Mouse (Mus musculus): ENCODE data around the gene Acadm. TPM values are rescaled to one million over a fixed set of nuclear protein-coding genes. Genes with fewer than 3 reads are reported as not detected.

Gene Acadm
- polyA plus RNA-seq (2014; fragmentation: Illumina TruSeq; extraction: RNeasy Lipid Tissue Mini Kit (QIAGEN cat#74804); ENCODE audit: low replicate concordance) = 177 TPM

GRCm38 (mm10) chr3:153944335-153944990 is at the start of gene Acadm:
Gene Acadm (minus strand): TSS chr3:153944632.

DNA sequence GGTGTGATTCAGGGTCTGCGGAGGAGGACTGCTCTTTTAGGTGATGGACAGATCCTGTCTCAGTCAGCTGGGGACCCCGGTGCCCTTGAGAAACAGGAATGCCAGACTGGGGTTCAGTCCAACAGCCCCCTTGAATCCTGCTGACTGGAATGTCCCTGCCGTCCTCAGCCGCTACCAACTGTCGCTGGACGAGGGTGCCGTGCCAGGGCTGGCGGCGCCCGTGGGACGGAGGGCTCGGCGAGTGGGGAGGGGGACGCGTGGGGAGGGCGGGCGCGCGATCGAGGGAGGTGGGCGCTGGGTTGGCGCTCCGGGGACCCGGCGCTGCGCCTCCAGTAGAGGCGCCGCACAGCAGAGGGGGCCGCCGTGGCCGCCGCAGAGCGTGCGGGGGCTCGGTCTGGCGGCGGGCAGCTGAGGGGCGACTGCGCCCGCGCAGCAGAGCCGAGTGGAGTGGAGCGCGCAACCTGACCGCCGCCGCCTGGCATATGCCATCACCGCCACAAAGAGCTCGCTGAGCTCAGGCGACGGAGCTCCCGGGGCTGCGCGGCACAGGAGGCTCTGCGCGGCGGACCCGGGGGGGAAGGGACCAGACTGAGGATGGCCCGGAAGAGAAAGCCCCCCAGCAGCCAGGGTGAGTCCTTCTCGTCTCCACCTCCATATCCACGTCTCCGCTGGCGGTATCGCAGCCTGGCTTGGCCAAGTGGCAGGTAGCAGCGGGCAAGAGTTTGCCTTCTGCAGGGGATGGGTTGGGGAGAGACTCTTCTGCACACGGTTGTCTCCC is 28.9 kb upstream of the Acadm start, which contains the start of gene Slc44a5:
Slc44a5 (plus strand) TSS at position 266 of the 778 bp plus-strand sequence.

GRCm38 (mm10) chr3:153912546-153913509 is 31.6 kb downstream of the Acadm start, which contains the start of gene Rabggtb:
Gene Rabggtb (minus strand): TSS chr3:153913009.

DNA sequence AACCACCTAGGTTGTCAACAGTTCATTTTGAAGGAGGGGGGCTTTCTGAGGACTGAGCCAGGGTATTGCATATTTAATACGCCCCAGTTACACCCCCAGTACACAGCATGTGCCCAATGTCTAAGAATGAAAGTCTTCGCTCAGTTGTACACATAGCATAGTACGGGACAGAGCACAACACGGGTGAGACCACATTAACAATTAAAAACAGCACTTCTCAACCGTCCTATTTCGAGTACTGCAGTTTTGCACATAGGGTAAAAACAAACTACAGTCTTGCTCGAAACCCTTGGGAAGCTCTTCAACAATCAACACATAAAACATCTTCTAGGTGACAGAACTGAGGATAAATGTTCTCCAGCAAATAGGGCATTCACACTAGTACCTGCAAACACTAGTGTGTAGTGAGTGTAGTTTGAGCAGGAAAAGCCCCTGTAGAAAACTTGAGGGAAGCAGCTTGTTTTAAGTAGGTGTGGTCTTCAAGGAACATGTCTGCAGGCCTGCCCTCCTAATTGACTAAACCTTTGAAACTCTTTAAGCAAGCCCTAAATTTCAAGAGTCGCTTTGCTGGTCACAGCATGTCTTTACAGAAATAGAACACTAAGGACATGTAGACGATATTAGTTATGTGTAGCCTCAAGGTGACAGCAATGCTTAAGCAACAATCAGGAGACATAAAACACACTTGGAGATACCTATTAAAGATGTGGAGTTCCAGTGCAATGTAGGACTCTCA is 38.1 kb downstream of the Acadm start, which contains the start of gene Msh4:
Msh4 (minus strand) TSS at position 3 of the 736 bp plus-strand sequence.

Other genes with a start within 250 kb of the Acadm start
- gene St6galnac3, start 219.5 kb downstream of the Acadm start, polyA plus RNA-seq (2014; fragmentation: Illumina TruSeq; extraction: RNeasy Lipid Tissue Mini Kit (QIAGEN cat#74804); ENCODE audit: low replicate concordance) = 3.0 TPM
- gene Asb17, start 100.4 kb downstream of the Acadm start, polyA plus RNA-seq (2014; fragmentation: Illumina TruSeq; extraction: RNeasy Lipid Tissue Mini Kit (QIAGEN cat#74804); ENCODE audit: low replicate concordance) = not detected
- not detected for gene Msh4, start 38.5 kb downstream of the Acadm start, polyA plus RNA-seq (2014; fragmentation: Illumina TruSeq; extraction: RNeasy Lipid Tissue Mini Kit (QIAGEN cat#74804); ENCODE audit: low replicate concordance)
- gene Rabggtb, start 31.6 kb downstream of the Acadm start, polyA plus RNA-seq (2014; fragmentation: Illumina TruSeq; extraction: RNeasy Lipid Tissue Mini Kit (QIAGEN cat#74804); ENCODE audit: low replicate concordance) = 50.7 TPM
- 0.63 TPM for gene Slc44a5, start 28.8 kb upstream of the Acadm start, polyA plus RNA-seq (2014; fragmentation: Illumina TruSeq; extraction: RNeasy Lipid Tissue Mini Kit (QIAGEN cat#74804); ENCODE audit: low replicate concordance)